Mouse (Mus musculus) C2C12 (cell line): ENCODE results near the gene Slc22a13.

Experiments used
- CTCF ChIP-seq: IDR thresholded peaks from one replicate; pipeline ENCODE4 v1.5.1; 2011; ENCODE audit not compliant: control insufficient read depth, insufficient read depth, insufficient read length
- FOSL1 ChIP-seq: IDR thresholded peaks from one replicate; pipeline ENCODE4 v1.8.0; 2011; ENCODE audit warnings: mild to moderate bottlenecking, low read length; ENCODE audit not compliant: poor library complexity, insufficient read depth, severe bottlenecking
- MAX ChIP-seq: IDR thresholded peaks from one replicate; pipeline ENCODE4 v1.6.1; 2011; ENCODE audit warnings: mild to moderate bottlenecking, control low read depth
- MYOD1 ChIP-seq: IDR thresholded peaks from one replicate; pipeline ENCODE4 v1.6.1; 2011; ENCODE audit warnings: low read depth; ENCODE audit not compliant: control insufficient read depth, insufficient read length
- MYOG ChIP-seq: IDR thresholded peaks from one replicate; pipeline ENCODE4 v1.6.1; 2011; ENCODE audit not compliant: control insufficient read depth, insufficient read length; ENCODE audit errors: extremely low read depth
- USF1 ChIP-seq: IDR thresholded peaks from one replicate; pipeline ENCODE4 v1.6.1; 2011; ENCODE audit warnings: low read depth, mild to moderate bottlenecking, control low read depth, moderate library complexity

DNA sequence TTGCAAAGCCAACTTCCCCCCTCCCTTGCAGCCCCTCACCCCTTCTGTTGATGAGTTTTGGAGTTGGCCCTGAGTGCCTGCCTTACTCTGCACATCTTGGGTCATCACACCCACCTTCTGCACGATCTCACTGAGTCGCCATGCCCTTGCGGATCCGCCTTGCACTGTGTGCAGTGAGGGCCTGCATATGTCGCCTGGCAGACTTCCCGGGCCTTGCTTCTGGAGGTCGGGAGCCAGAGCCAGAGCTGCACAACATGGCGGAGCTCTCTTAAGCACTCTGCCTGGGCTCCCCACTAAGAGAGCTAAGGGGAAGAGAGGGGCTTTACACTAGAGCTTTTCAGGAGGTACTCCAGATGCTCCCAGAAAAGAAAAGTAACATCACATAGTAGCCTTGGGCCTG, 64.2 kb downstream of the Slc22a13 start:
- TF ChIP-seq MYOG = no peak
- TF ChIP-seq CTCF = no peak
- no peak for TF ChIP-seq USF1
- TF ChIP-seq FOSL1 = no peak
- TF ChIP-seq MYOD1 = no peak
- no peak for TF ChIP-seq MAX
